Mouse (Mus musculus) olfactory bulb, adult 2 months (tissue): ENCODE measurements around the gene Fbxl16.

Experiments used
- CTCF ChIP-seq: fragments of 200-500 bp; IDR thresholded peaks from 2 replicates; pipeline ENCODE4 v1.5.1; 2012; ENCODE audit warnings: low read depth, mild to moderate bottlenecking, low read length, moderate library complexity; ENCODE audit not compliant: insufficient read depth
- POLR2A ChIP-seq: fragments of 200-500 bp; IDR thresholded peaks from 2 replicates; pipeline ENCODE4 v1.6.1; 2012; ENCODE audit warnings: mild to moderate bottlenecking, low read depth, low read length, moderate library complexity; ENCODE audit not compliant: insufficient read depth

DNA sequence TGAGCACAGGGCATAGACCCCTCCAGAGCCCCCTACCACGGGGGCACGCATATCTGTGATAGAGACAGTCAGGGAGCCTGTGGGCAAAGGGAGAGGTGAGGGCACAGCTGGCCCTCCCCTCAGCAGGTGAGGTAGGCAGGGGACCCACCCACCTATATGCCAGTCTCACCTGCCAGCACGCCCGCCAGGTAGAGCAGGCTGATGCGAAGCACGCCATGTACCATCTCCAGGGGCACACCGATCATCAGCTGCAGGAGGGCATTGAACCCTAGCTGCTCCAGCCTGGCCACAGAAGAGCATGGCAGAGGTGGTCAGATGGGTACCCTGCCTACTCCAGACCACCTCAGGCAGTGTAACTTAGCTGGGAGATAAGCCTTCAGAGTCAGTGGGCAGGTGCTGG is 26.4 kb downstream of the Fbxl16 start:
- no peak for TF ChIP-seq CTCF
- no peak for TF ChIP-seq POLR2A
